ENCODE assay signal across 8 mouse cellular contexts in the genomic region with DNA sequence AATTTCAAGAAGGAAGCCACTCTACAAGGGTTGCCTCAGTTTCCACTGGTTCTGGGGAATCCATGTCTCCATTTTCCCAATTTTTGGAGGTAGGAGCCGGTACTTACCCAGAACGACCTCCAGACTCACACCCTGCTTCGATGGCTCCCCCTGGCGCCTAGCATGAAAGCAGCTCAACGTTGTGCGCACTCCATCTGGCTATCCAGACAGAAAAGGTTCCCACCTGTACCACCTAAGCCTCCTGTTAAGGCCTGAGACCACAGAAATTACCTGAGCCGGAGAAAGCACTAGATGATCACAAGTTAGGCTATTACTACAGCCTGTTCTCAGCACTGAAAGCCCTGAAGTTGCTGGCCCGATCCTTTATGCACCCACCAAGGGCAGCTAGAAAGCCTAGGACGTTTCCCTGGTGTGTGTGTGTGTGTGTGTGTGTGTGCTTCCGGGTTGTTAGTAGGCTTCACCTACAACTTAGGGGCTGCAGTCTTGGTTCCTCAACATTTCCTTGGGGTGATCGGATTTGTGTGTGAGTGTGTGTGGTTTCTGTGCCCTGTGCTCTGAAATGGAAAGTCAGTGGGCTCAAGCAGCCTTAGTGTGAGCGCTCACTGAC. TPM values are rescaled to one million over a fixed set of nuclear protein-coding genes. Genes with fewer than 3 reads are reported as not detected.
DNase-seq lines count a peak whose midpoint lies in the region; ATAC-seq and TF ChIP-seq lines count a peak whose summit lies in the region.

No protein-coding gene starts in this region.

- TF ChIP-seq POLR2A in heart, adult 2 months (IDR thresholded peaks at IDR 0.05; ENCODE audit: insufficient read depth, low read depth, low read length), result no peak
- TF ChIP-seq POLR2A in olfactory bulb, adult 2 months (IDR thresholded peaks at IDR 0.05; ENCODE audit: insufficient read depth, low read depth, low read length), result no peak

- no peak for TF ChIP-seq EP300 in heart, adult 2 months (IDR thresholded peaks at IDR 0.05; ENCODE audit: insufficient read depth, low read depth, low read length)

- no peaks in the 10 kb centered on the region for H3K4me1 ChIP-seq in heart, adult 2 months (ENCODE audit: control insufficient read depth, insufficient read depth, low read length)
- peaks cover 17% of the 10 kb centered on the region for H3K4me1 ChIP-seq in hindbrain, embryonic 11.5 days (replicated peaks; ENCODE audit: control insufficient read depth, insufficient read depth, low read length)
- H3K4me1 ChIP-seq in olfactory bulb, adult 2 months (ENCODE audit: control insufficient read depth, insufficient read depth, low read length), result 0 out of 2 replicates have a peak, but pooled peaks cover 3% of the 10 kb centered on the region

- intact Hi-C loops in heart, adult 2 months (cut with DNase I), result loop anchor here (10.0 kb wide), 1 partner anchor 1142 kb away; no protein-coding TSS in a partner anchor
- intact Hi-C loops in heart, postnatal 25 days (cut with DNase I), result loop anchor here (5.0 kb wide), 1 partner anchor 1219 kb away; no protein-coding TSS in a partner anchor

- H3K9ac ChIP-seq in heart, adult 2 months (ENCODE audit: low read depth, low read length), result no peak overlapping the region
- H3K9ac ChIP-seq in hindbrain, embryonic 11.5 days (ENCODE audit: low read depth, low read length), result no peak overlapping the region

- peaks cover 13% of the 10 kb centered on the region for H3K27me3 ChIP-seq in heart, adult 2 months (ENCODE audit: control insufficient read depth, insufficient read depth, low read length)
- no peaks in the 10 kb centered on the region; the same call in 1 of the 2 replicates for H3K27me3 ChIP-seq in hindbrain, embryonic 11.5 days (ENCODE audit: control insufficient read depth, insufficient read depth, low read length)

- no peaks in the 10 kb centered on the region for H3K9me3 ChIP-seq in hindbrain, embryonic 11.5 days (ENCODE audit: control insufficient read depth, low read length)

- no peaks in the 10 kb centered on the region for H3K36me3 ChIP-seq in heart, adult 2 months (ENCODE audit: control insufficient read depth, insufficient read depth, low read length)
- H3K36me3 ChIP-seq in hindbrain, embryonic 11.5 days (ENCODE audit: control insufficient read depth, insufficient read depth, low read length), result no peaks in the 10 kb centered on the region

- H3K4me2 ChIP-seq in hindbrain, embryonic 11.5 days (replicated peaks; ENCODE audit: low read depth, low read length), result 0 out of 2 replicates have a peak overlapping the region, but pooled peaks have one; percentile 3

- peak; percentile 66 for TF ChIP-seq CTCF in heart, adult 2 months (IDR thresholded peaks at IDR 0.05)
- TF ChIP-seq CTCF in olfactory bulb, adult 2 months (IDR thresholded peaks at IDR 0.05; ENCODE audit: insufficient read depth, low read depth, low read length), result peak; percentile 20; the same call in 1 of the 2 replicates

- H3K27ac ChIP-seq in heart, adult 2 months, result no peak overlapping the region
- H3K27ac ChIP-seq in hindbrain, embryonic 11.5 days (ENCODE audit: low read depth, low read length), result peak overlapping the region; percentile 63
- H3K27ac ChIP-seq in olfactory bulb, adult 2 months (ENCODE audit: insufficient read depth, low read depth, low read length), result no peak overlapping the region

- H3K79me2 ChIP-seq in heart, adult 2 months (replicated peaks; ENCODE audit: control insufficient read depth, insufficient read depth, low read length), result no peaks in the 10 kb centered on the region

- H3K4me3 ChIP-seq in heart, adult 2 months, result no peak overlapping the region
- no peak overlapping the region for H3K4me3 ChIP-seq in hindbrain, embryonic 11.5 days (ENCODE audit: low read depth, low read length)
- no peak overlapping the region for H3K4me3 ChIP-seq in olfactory bulb, adult 2 months (ENCODE audit: insufficient read depth, low read depth, low read length)

- no peak for ATAC-seq in hindbrain, embryonic 11.5 days (ENCODE audit: low FRiP score)

- 39% methylated on average over 12 of the region's 12 CpGs for WGBS in heart, adult 2 months
- WGBS in hindbrain, embryonic 11.5 days, result 15% methylated on average over 12 of the region's 12 CpGs
- 31% methylated on average over 12 of the region's 12 CpGs for WGBS in olfactory bulb, adult 2 months

- DNase-seq in heart, adult 2 months, result peak in 1 of 2 experiments; percentile 41
- DNase-seq in heart, postnatal 25 days (ENCODE audit: low spot score), result no peak
- DNase-seq in retina, postnatal 1 day, result peak; percentile 45
- no peak for DNase-seq in retina, embryonic 14.5 days (ENCODE audit: low spot score)
- DNase-seq in hindbrain, embryonic 11.5 days (ENCODE audit: low spot score), result peak; percentile 70
- no peak for DNase-seq in layer of hippocampus, adult 9-10 months (ENCODE audit: low spot score)
- no peak for DNase-seq in natural killer cell, adult 2 months (ENCODE audit: low spot score in 2 of 2)

RNA-seq across cellular contexts. Expression of gene Nr2f1, which starts 13.1 kb away (rescaled TPM):
- total RNA-seq in heart, adult 2 months (2021), result 1 to 10 TPM; 2.7 TPM
- polyA plus RNA-seq in heart, adult 2 months (2012; rRNA removed), result 8.9 and 10.5 TPM in 2 replicates
- total RNA-seq in heart, postnatal 25 days (2021), result 1 to 10 TPM; 2.3 to 2.9 TPM
- polyA plus RNA-seq in hindbrain, embryonic 11.5 days (2014; fragmentation: Nextera tagmentation; extraction: Ambion mirVana), result 82.8 and 97.2 TPM in 2 replicates
- polyA plus RNA-seq in olfactory bulb, adult 2 months (2012; ENCODE audit: insufficient read depth, insufficient read length, low replicate concordance, missing spikeins), result not detected in 2 replicates

Comparison
In these comparisons a context has a peak if more than half of its experiments do, and no peak if none do; other contexts are left out.
1. DNase-seq: peak in retina, postnatal 1 day (single experiment) and hindbrain, embryonic 11.5 days (single experiment); none in heart, postnatal 25 days (single experiment), retina, embryonic 14.5 days (single experiment), layer of hippocampus, adult 9-10 months (single experiment) and natural killer cell, adult 2 months (0 of 2).